Mouse (Mus musculus) hindbrain, embryonic 16.5 days (tissue): Measurements from ENCODE around the gene Pvalb. TPM values are rescaled to one million over a fixed set of nuclear protein-coding genes. Genes with fewer than 3 reads are reported as not detected.

ENCODE experiments used
- ATAC-seq: fragments of 200-750 bp; cut with Nextera tagmentation; 2 replicates; pipeline ENCODE4 v1.8.0; 2017; ENCODE audit warnings: moderate TSS enrichment, moderate library complexity
- H3K27ac ChIP-seq: fragments of 300-500 bp; sonication (generic); 2 replicates; pipeline ENCODE4 v1.5.1; 2014; ENCODE audit warnings: low read depth, mild to moderate bottlenecking, control low read depth, low read length, moderate library complexity
- H3K27me3 ChIP-seq: fragments of 300-500 bp; sonication (generic); replicated peaks from 2 replicates; pipeline ENCODE4 v1.6.1; 2014; ENCODE audit warnings: low read length; ENCODE audit not compliant: control insufficient read depth, insufficient read depth
- H3K36me3 ChIP-seq: fragments of 300-500 bp; sonication (generic); 2 replicates; pipeline ENCODE4 v1.6.1; 2014; ENCODE audit warnings: mild to moderate bottlenecking, low read length, moderate library complexity, mixed read lengths; ENCODE audit not compliant: control insufficient read depth, insufficient read depth
- H3K4me1 ChIP-seq: fragments of 300-500 bp; sonication (generic); 2 replicates; pipeline ENCODE4 v1.6.1; 2014; ENCODE audit warnings: low read depth, low read length; ENCODE audit not compliant: control insufficient read depth, insufficient read depth
- H3K4me2 ChIP-seq: fragments of 300-500 bp; sonication (generic); 2 replicates; pipeline ENCODE4 v1.6.1; 2014; ENCODE audit warnings: mild to moderate bottlenecking, low read length, control low read depth, moderate library complexity
- H3K4me3 ChIP-seq: fragments of 300-500 bp; sonication (generic); 2 replicates; pipeline ENCODE4 v1.5.1; 2014; ENCODE audit warnings: mild to moderate bottlenecking, low read length, control low read depth, moderate library complexity
- H3K9ac ChIP-seq: fragments of 300-500 bp; sonication (generic); 2 replicates; pipeline ENCODE4 v1.6.1; 2014; ENCODE audit warnings: low read depth, mild to moderate bottlenecking, control low read depth, low read length, moderate library complexity
- H3K9me3 ChIP-seq: fragments of 300-500 bp; sonication (generic); 2 replicates; pipeline ENCODE4 v1.6.1; 2014; ENCODE audit warnings: mild to moderate bottlenecking, low read length, moderate library complexity; ENCODE audit not compliant: control insufficient read depth
- WGBS: fragments of 180-500 bp; shearing (Covaris S2); extraction: QIAGEN DNeasy Blood & Tissue Kit; methylation state at CpG from one replicate; pipeline ENCODE4 v1.1.7; 2014; 5-methylcytosine and 5-hydroxymethylcytosine counted together
- polyA plus RNA-seq: library from polyadenylated mRNA; unstranded; fragments of >200 nt; fragmentation: Nextera tagmentation; extraction: Ambion mirVana; gene quantifications from 2 replicates; pipeline ENCODE4 v1.2.1, GENCODE M21; 2015

Gene Pvalb
- polyA plus RNA-seq, 1 experiment from 2014 or later = 7.0 TPM

DNA sequence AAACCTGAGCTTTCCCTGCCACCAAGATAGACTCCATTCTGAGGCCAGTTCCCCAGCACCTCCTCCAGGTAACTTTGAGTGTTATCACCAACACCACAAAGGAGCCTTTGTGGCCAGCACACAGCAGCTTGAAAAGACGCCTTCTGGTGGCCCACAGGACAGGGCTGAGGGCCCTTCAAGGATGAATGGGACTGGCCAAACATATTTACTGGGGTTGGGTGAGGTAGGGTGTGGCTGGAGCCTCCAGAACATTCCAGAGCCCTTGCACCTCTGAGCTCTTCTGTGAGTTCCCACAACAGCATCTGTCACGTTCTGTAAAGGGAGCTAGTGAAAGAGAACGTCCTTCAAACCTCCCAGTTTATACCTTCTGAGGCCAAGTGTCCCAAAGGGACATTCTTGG lies 26.4 kb downstream of the Pvalb start:
- H3K27me3 ChIP-seq = no peaks in the 10 kb centered on the region
- H3K9ac ChIP-seq = no peak overlapping the region
- no peak overlapping the region for H3K4me2 ChIP-seq
- no peaks in the 10 kb centered on the region for H3K36me3 ChIP-seq
- WGBS = 70% methylated on average over 3 of the region's 3 CpGs
- H3K4me1 ChIP-seq = peaks cover 23% of the 10 kb centered on the region
- ATAC-seq = no peak
- H3K27ac ChIP-seq = no peak overlapping the region
- no peaks in the 10 kb centered on the region for H3K9me3 ChIP-seq
- no peak overlapping the region for H3K4me3 ChIP-seq

DNA sequence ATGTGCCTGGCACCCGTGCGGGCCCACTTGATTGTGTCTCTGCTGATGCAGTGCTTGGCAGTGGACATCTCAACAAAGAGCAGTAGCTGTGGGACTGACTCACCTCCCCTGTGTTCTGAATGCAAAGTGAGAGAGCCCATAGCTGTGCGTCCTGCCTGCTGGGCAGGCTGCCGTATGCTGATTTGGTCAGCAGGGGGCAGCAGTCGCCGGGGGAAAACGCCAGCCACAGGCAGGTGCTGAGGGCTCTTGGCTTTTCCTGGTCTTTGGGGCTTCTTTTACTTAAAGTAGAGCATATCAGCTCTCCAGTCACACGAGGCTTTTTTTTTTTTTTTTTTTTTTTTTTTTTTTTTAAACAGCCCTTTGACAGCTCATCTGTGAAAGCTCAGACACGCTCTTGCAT lies 27.8 kb downstream of the Pvalb start:
- no peaks in the 10 kb centered on the region for H3K9me3 ChIP-seq
- no peaks in the 10 kb centered on the region for H3K36me3 ChIP-seq
- ATAC-seq = no peak
- 0 out of 2 replicates have a peak overlapping the region, but pooled peaks have one; percentile 27 for H3K27ac ChIP-seq
- 0 out of 2 replicates have a peak overlapping the region, but pooled peaks have one; percentile 3 for H3K4me2 ChIP-seq
- H3K4me3 ChIP-seq = no peak overlapping the region
- H3K9ac ChIP-seq = peak overlapping the region; percentile 25; the same call in 1 of the 2 replicates
- H3K4me1 ChIP-seq = peaks cover 24% of the 10 kb centered on the region
- H3K27me3 ChIP-seq = no peaks in the 10 kb centered on the region
- WGBS = 3% methylated on average over 9 of the region's 9 CpGs

DNA sequence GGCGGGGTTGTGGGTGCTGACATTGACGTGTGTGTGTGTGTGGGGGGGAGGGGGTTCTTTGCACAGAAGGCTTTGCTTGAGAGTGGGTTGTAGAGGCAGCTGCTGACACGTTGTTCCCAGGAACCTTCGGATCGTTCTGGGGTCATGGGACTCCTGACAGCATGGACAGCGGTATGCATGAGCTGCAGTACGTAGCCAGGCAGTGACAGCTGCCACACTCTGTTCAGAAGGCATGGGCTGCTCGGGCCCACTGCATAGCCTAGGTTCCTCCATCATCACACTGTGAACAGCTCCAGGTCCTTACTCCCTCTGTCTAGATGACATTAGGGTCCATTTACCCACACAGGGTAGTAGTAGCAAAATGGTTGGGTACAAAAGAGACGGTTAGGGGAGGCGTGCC lies 28.9 kb downstream of the Pvalb start:
- H3K9me3 ChIP-seq = no peaks in the 10 kb centered on the region
- no peaks in the 10 kb centered on the region for H3K36me3 ChIP-seq
- no peak overlapping the region for H3K4me2 ChIP-seq
- no peak for ATAC-seq
- no peak overlapping the region for H3K9ac ChIP-seq
- H3K4me3 ChIP-seq = no peak overlapping the region
- peaks cover 32% of the 10 kb centered on the region for H3K4me1 ChIP-seq
- 52% methylated on average over 10 of the region's 10 CpGs for whole genome bisulfite sequencing
- no peak overlapping the region for H3K27ac ChIP-seq
- H3K27me3 ChIP-seq = no peaks in the 10 kb centered on the region

DNA sequence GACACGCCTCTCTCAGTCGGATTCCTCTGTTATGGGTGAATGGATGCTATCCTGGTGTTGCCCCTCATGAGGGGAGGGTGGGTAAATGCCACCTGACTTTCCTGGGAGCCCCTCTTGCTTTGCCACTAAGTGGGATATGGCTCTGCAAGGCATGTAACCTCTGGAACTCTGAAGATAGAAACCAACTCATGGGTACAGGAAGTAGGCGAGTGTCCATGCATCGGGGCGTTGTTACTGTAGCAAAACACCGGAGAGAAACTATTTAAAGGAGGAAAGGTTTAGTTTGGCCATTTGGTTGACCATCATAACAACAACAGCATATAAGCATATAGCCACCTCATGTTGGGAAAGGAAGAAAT lies 31.3 kb downstream of the Pvalb start:
- H3K27ac ChIP-seq = peak overlapping the region; percentile 60
- H3K9me3 ChIP-seq = no peaks in the 10 kb centered on the region
- H3K4me2 ChIP-seq = peak overlapping the region; percentile 53
- H3K27me3 ChIP-seq = no peaks in the 10 kb centered on the region
- peaks cover 21% of the 10 kb centered on the region for H3K4me1 ChIP-seq
- H3K36me3 ChIP-seq = no peaks in the 10 kb centered on the region
- no peak for ATAC-seq
- peak overlapping the region; percentile 61 for H3K9ac ChIP-seq
- H3K4me3 ChIP-seq = peak overlapping the region; percentile 35
- WGBS = 69% methylated on average over 6 of the region's 6 CpGs

DNA sequence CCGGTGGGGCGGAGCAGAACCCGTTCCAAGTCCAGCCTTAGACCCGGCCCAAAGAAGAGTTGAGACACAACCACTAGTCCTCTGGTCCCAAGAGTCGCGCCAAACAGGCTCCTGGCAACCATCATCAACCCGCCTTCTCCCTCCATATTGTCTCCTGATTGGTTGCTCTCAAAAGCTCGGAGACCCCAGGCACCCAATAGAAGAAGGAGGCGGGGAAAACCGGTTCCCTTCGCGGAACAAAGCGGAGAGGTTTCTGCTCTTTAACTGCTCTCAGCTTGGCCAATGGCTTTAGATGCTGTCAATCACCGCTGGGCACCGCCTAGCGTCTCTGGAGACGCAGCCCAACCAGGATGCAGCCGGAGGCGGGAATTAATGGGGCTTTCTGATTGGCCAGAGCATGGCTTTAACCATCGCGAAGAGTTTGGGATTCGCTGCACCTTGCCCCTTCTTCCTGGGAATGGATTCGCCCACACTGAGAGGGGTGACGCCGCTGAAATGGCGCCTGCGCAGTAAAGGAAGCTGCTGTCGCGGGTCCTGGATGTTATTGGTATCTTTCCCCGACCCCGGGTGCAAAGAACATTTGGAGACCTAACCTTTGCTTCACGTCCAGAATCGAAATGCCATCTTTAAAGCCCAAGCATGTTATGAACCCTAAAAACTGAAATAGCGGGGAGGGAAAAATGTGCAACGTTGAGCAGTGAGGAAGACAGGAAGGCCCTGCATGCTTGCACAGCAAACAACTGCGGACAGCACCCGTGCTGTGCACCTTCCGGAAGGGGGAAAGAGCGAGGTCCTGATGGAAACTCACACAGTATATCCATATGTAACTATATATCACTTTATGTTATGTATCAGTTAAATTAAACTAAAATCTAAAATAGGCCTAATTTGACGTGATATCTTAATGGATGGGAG lies 32.0 kb downstream of the Pvalb start, which contains the start of gene Ift27:
TSS of gene Ift27 (minus strand) at position 136 of the 915 bp plus-strand sequence.
- ATAC-seq = peak; percentile 98
- Histone ChIP-seq H3K36me3 (no peaks in the 10 kb centered on the region), H3K9me3 (no peaks in the 10 kb centered on the region), H3K4me3 (peak within 1 kb of the TSS; percentile 71), H3K27me3 (no peaks in the 10 kb centered on the region), H3K4me1 (peaks cover 21% of the 10 kb centered on the region), H3K9ac (peak within 1 kb of the TSS; percentile 78), H3K4me2 (peak within 1 kb of the TSS; percentile 94), H3K27ac (peak within 1 kb of the TSS; percentile 60)
- WGBS = 1% methylated on average over 40 of the region's 40 CpGs

DNA sequence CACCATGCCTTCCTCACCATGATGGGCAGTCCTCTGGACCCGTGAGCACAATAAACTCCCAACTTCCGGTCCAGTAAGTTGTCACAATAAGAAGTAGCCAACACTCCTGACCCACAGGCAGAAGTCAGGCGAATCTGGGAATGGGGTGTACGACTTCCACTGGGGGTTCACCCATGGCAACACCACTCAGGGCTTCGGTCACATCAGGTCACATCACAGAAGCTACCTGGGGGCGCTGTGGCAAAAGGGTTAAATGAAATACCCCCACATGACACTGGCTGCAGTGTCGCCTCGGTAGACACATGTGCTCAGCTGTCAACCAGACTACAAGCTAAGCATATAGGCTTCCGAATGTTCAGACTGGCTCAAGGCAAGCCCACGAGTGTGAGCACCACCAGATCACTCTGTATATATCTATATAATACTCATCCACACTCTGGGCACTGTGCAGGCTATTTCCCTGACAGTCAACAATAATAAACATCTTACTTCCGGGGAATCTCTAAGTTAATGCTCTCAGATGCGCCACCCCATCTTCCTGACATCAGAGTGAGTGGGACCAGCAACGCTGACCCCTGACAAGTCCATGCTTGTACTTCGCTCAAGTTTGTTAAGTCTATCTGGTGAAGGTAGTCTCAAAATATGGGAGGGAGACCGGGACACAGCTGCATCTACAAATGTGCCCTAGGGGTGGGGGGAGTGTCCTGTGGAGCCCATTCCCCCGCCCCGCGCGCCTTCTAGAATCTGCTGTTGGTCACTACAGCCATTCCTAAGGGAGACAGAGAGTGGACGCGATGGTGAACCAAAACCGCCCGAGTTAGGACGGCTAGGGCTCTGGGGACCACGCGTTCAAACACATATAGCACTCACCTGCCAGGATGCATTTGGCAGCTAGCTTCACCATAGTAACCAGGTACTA lies 33.0 kb downstream of the Pvalb start:
- peak overlapping the region; percentile 46 for H3K27ac ChIP-seq
- no peaks in the 10 kb centered on the region for H3K27me3 ChIP-seq
- no peaks in the 10 kb centered on the region for H3K9me3 ChIP-seq
- H3K4me3 ChIP-seq = peak overlapping the region; percentile 71
- peak overlapping the region; percentile 78 for H3K9ac ChIP-seq
- WGBS = 25% methylated on average over 26 of the region's 26 CpGs
- peaks cover 19% of the 10 kb centered on the region for H3K4me1 ChIP-seq
- peak overlapping the region; percentile 94 for H3K4me2 ChIP-seq
- ATAC-seq = no peak
- no peaks in the 10 kb centered on the region for H3K36me3 ChIP-seq

DNA sequence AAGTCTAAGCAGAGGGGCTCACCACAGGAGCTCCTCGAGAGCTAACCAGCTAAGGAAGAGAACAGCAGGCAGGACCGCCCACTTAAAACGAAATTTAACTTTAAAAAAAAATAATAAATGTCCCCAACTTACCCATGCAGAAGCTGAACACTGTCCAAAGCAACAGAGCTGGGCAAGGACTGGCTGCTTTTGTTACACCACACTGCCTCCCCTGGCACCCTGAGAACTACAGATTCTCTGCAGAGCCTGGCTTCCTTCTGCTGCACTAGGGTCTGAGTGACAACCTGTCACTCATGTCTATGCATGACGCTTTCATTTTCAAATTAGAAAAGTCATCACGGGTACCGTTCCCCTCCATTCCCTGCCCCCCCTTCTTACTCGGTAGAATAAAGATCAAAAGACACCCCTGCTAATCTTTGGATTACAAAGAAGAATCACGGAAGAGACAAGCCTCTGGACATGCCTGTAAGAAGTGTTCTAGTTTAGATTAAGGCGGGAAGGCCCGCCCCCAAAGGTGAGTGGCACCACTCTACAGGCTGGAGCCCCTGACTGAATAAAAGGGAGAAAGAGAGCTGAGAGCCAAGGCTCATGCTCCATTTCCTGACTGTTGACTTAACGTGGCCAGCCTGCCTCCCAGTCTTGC lies 33.8 kb downstream of the Pvalb start:
- Histone ChIP-seq H3K27me3 (no peaks in the 10 kb centered on the region), H3K9me3 (no peaks in the 10 kb centered on the region), H3K4me1 (peaks cover 16% of the 10 kb centered on the region), H3K27ac (no peak overlapping the region), H3K4me2 (peak overlapping the region; percentile 94), H3K4me3 (no peak overlapping the region), H3K9ac (no peak overlapping the region), H3K36me3 (0 out of 2 replicates have a peak, but pooled peaks cover 2% of the 10 kb centered on the region)
- no peak for ATAC-seq
- WGBS = 68% methylated on average over 11 of the region's 11 CpGs

DNA sequence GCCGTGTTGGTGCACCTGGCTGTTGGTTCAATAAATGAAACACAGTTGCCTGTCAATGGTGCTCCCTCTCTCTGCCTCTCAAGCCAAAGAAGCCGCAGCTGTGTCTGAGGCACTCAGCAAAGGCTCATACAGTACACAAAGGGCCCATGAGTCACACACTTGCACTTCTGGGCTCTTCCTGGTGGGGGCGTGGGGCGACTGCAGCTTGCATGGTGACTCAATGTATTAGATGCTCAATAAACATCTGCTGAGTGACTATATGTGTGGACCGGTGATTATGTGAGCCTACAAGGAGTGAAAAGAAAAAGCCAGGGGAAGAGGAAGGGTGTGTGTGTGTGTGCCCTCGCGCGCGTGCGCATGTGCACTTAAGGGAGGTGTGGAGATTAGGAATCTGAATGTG lies 34.5 kb downstream of the Pvalb start:
- Histone ChIP-seq H3K9me3 (no peaks in the 10 kb centered on the region), H3K27me3 (no peaks in the 10 kb centered on the region), H3K27ac (no peak overlapping the region), H3K4me1 (peaks cover 16% of the 10 kb centered on the region), H3K36me3 (0 out of 2 replicates have a peak, but pooled peaks cover 2% of the 10 kb centered on the region), H3K4me3 (no peak overlapping the region), H3K9ac (no peak overlapping the region), H3K4me2 (no peak overlapping the region)
- no peak for ATAC-seq
- WGBS = 90% methylated on average over 10 of the region's 10 CpGs
